Mouse (Mus musculus): Measurements from ENCODE around the gene Stpg3. TPM values are rescaled to one million over a fixed set of nuclear protein-coding genes. Genes with fewer than 3 reads are reported as not detected.

The Stpg3 gene
- total RNA-seq, 1 experiment from 2014 or later: not detected

GRCm38 (mm10) chr2:25184496-25184895, 29.9 kb downstream of the Stpg3 start:
- ATAC-seq (ENCODE audit: extremely low read depth, insufficient number of reproducible peaks, low FRiP score, poor library complexity, severe bottlenecking): no peak

- no peak for ATAC-seq (ENCODE audit: extremely low read depth, insufficient number of reproducible peaks, low FRiP score, poor library complexity, severe bottlenecking)
Observed at GRCm38 (mm10) chr2:25183336-25183735, 31.1 kb downstream of the Stpg3 start.

- no peak for ATAC-seq (ENCODE audit: extremely low read depth, insufficient number of reproducible peaks, low FRiP score, poor library complexity, severe bottlenecking)
Observed at GRCm38 (mm10) chr2:25182664-25183063, 31.8 kb downstream of the Stpg3 start.

- ATAC-seq (ENCODE audit: extremely low read depth, insufficient number of reproducible peaks, low FRiP score, poor library complexity, severe bottlenecking): no peak
Observed at GRCm38 (mm10) chr2:25181891-25182397, 32.5 kb downstream of the Stpg3 start.

- ATAC-seq (ENCODE audit: extremely low read depth, insufficient number of reproducible peaks, low FRiP score, poor library complexity, severe bottlenecking): peak; percentile 10; the same call in 1 of the 2 replicates
Observed at GRCm38 (mm10) chr2:25180973-25181890, 33.2 kb downstream of the Stpg3 start.

GRCm38 (mm10) chr2:25180478-25180903, 33.9 kb downstream of the Stpg3 start, which contains the start of gene Nrarp:
Nrarp (plus strand) TSS chr2:25180758.
- peak; percentile 74 for ATAC-seq (ENCODE audit: extremely low read depth, insufficient number of reproducible peaks, low FRiP score, poor library complexity, severe bottlenecking)

- ATAC-seq (ENCODE audit: extremely low read depth, insufficient number of reproducible peaks, low FRiP score, poor library complexity, severe bottlenecking): no peak
Observed at GRCm38 (mm10) chr2:25179566-25180217, 34.7 kb downstream of the Stpg3 start.

- no peak for ATAC-seq (ENCODE audit: extremely low read depth, insufficient number of reproducible peaks, low FRiP score, poor library complexity, severe bottlenecking)
Observed at GRCm38 (mm10) chr2:25178285-25178972, 36.0 kb downstream of the Stpg3 start.

- ATAC-seq (ENCODE audit: extremely low read depth, insufficient number of reproducible peaks, low FRiP score, poor library complexity, severe bottlenecking): no peak
Observed at GRCm38 (mm10) chr2:25177685-25178084, 36.8 kb downstream of the Stpg3 start.

GRCm38 (mm10) chr2:25177076-25177475, 37.4 kb downstream of the Stpg3 start:
- no peak for ATAC-seq (ENCODE audit: extremely low read depth, insufficient number of reproducible peaks, low FRiP score, poor library complexity, severe bottlenecking)

GRCm38 (mm10) chr2:25176573-25176972, 37.9 kb downstream of the Stpg3 start:
- ATAC-seq (ENCODE audit: extremely low read depth, insufficient number of reproducible peaks, low FRiP score, poor library complexity, severe bottlenecking): no peak

GRCm38 (mm10) chr2:25175690-25176078, 38.8 kb downstream of the Stpg3 start:
- no peak for ATAC-seq (ENCODE audit: extremely low read depth, insufficient number of reproducible peaks, low FRiP score, poor library complexity, severe bottlenecking)

- no peak for ATAC-seq (ENCODE audit: extremely low read depth, insufficient number of reproducible peaks, low FRiP score, poor library complexity, severe bottlenecking)
Observed at GRCm38 (mm10) chr2:25174866-25175689, 39.4 kb downstream of the Stpg3 start.

GRCm38 (mm10) chr2:25173821-25174220, 40.6 kb downstream of the Stpg3 start:
- no peak for ATAC-seq (ENCODE audit: extremely low read depth, insufficient number of reproducible peaks, low FRiP score, poor library complexity, severe bottlenecking)

GRCm38 (mm10) chr2:25172629-25173028, 41.8 kb downstream of the Stpg3 start:
- ATAC-seq (ENCODE audit: extremely low read depth, insufficient number of reproducible peaks, low FRiP score, poor library complexity, severe bottlenecking): no peak

GRCm38 (mm10) chr2:25171769-25172153, 42.7 kb downstream of the Stpg3 start:
- no peak for ATAC-seq (ENCODE audit: extremely low read depth, insufficient number of reproducible peaks, low FRiP score, poor library complexity, severe bottlenecking)

GRCm38 (mm10) chr2:25171101-25171768, 43.2 kb downstream of the Stpg3 start:
- ATAC-seq (ENCODE audit: extremely low read depth, insufficient number of reproducible peaks, low FRiP score, poor library complexity, severe bottlenecking): no peak
